Mouse (Mus musculus): ENCODE results near the gene Tas2r122. TPM values are rescaled to one million over a fixed set of nuclear protein-coding genes. Genes with fewer than 3 reads are reported as not detected.
"Not testable (repeated sequence)": the region's sequence is repeated elsewhere in the genome, so short reads cannot be mapped to it uniquely, and the experiment has no call there.

The Tas2r122 gene
- not detected in 2 replicates for polyA plus RNA-seq (2012; rRNA removed)

DNA sequence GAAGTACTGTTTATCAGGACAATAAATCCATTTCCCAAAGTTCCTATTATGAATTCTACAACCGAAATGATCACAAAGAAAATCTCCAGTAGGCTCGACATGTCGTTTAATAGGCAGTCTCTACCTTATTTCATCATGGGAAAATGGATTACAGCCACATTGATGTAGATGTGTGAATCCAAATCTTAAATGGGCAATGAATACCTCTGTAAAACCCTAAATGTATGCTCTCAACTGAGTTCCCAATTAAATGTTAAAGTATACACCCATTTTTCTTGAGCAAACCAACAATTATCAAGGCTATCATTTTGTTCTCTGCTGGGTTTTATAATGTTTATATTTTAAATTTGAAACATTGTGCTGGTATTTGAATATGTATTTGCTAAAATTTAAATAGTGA is at the start of gene Tas2r122:
TSS of gene Tas2r122 (minus strand) at position 101 of the 400 bp plus-strand sequence.
- WGBS = 85% methylated on average over 3 of the region's 3 CpGs
- H3K4me3 ChIP-seq (ENCODE audit: control insufficient read depth, insufficient read depth, low read length) = no peak within 1 kb of the TSS
- TF ChIP-seq CTCF (IDR thresholded peaks at IDR 0.05; ENCODE audit: borderline replicate concordance, control insufficient read depth, extremely low read depth, insufficient read depth, low read length, poor library complexity) (no peak), POLR2A (IDR thresholded peaks at IDR 0.05; ENCODE audit: control insufficient read depth, extremely low read depth, insufficient read depth, low read length, poor library complexity) (no peak)
- H3K4me1 ChIP-seq (replicated peaks; ENCODE audit: control insufficient read depth, insufficient read depth, low read length) = no peaks in the 10 kb centered on the region
- no peaks in the 10 kb centered on the region for H3K36me3 ChIP-seq (ENCODE audit: control insufficient read depth, insufficient read depth, low read length)
- H3K27ac ChIP-seq (ENCODE audit: control insufficient read depth, insufficient read depth, low read length) = no peak within 1 kb of the TSS
- no peak for DNase-seq
- H3K27me3 ChIP-seq (ENCODE audit: control insufficient read depth, insufficient read depth, low read length) = no peaks in the 10 kb centered on the region

DNA sequence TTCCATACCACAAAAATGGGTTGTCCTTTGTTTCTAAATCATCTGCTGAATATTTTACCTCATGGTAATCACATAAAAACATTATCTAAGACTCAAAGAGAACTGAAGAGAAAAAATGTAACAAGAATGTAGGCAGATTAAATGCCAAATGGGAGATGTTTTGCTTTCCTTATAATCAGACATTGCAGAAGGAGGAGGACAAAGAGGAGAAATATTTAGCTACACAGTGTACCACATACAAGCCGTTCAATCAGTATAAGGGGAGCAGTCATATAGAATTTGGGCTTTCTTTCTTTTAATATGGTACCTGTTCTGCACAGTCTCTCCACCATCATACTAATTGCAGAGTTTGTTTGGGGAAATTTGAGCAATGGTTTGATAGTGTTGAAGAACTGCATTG is 42.7 kb upstream of the Tas2r122 start, which contains the start of gene Tas2r124:
TSS of gene Tas2r124 (plus strand) at position 301 of the 400 bp plus-strand sequence.
- no peaks in the 10 kb centered on the region for H3K27me3 ChIP-seq (ENCODE audit: control insufficient read depth, insufficient read depth, low read length)
- H3K4me3 ChIP-seq (ENCODE audit: control insufficient read depth, insufficient read depth, low read length) = no peak within 1 kb of the TSS
- H3K27ac ChIP-seq (ENCODE audit: control insufficient read depth, insufficient read depth, low read length) = no peak within 1 kb of the TSS
- 89% methylated on average over 1 of the region's 1 CpGs for WGBS
- H3K4me1 ChIP-seq (replicated peaks; ENCODE audit: control insufficient read depth, insufficient read depth, low read length) = no peaks in the 10 kb centered on the region
- no peak for DNase-seq
- H3K36me3 ChIP-seq (ENCODE audit: control insufficient read depth, insufficient read depth, low read length) = no peaks in the 10 kb centered on the region
- TF ChIP-seq CTCF (IDR thresholded peaks at IDR 0.05; ENCODE audit: borderline replicate concordance, control insufficient read depth, extremely low read depth, insufficient read depth, low read length, poor library complexity) (no peak), POLR2A (IDR thresholded peaks at IDR 0.05; ENCODE audit: control insufficient read depth, extremely low read depth, insufficient read depth, low read length, poor library complexity) (no peak)

DNA sequence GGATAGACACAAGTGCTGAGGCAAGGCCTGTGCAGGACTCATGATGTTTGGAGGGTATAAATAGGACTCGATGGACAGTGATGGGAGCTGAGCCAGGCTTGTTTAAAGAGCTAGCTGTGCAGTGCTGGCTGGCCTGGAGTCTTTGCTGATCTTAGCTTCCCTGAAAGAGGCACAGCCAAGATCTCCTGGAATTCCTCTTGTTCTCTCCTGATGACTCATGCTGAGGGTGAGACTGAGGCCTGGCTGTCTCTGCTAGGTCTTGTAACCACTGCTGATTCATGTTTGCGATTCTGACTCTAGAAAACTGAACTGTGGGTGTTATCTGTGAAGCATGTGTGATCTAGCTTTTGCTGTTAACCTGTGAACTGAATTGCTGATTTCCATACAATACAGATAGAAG is 38.5 kb upstream of the Tas2r122 start:
- no peak for TF ChIP-seq POLR2A (IDR thresholded peaks at IDR 0.05; ENCODE audit: control insufficient read depth, extremely low read depth, insufficient read depth, low read length, poor library complexity)
- no peak for TF ChIP-seq CTCF (IDR thresholded peaks at IDR 0.05; ENCODE audit: borderline replicate concordance, control insufficient read depth, extremely low read depth, insufficient read depth, low read length, poor library complexity)

DNA sequence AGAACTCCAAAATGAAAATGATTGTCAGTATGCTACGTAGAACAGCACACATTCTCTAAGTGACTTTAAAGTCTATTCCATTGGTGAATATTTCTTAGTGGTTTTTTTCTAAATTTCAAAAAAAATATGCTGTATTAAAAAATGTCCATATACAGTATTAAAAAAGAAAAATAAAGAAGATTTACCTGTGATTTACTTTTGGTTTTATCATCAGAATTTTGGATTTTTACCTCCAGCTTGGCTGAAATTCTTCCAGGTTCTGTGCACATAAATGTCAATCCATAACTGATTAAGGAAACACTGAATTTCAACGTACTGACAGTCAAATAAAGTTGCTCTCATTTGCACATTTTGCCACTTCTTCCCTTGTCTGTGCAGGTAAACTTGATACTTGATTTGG is 26.2 kb upstream of the Tas2r122 start, which contains the start of gene Tas2r115:
TSS of gene Tas2r115 (minus strand) at position 101 of the 400 bp plus-strand sequence.
- Histone ChIP-seq H3K4me1 (replicated peaks; ENCODE audit: control insufficient read depth, insufficient read depth, low read length) (no peaks in the 10 kb centered on the region), H3K36me3 (ENCODE audit: control insufficient read depth, insufficient read depth, low read length) (no peaks in the 10 kb centered on the region), H3K27me3 (ENCODE audit: control insufficient read depth, insufficient read depth, low read length) (no peaks in the 10 kb centered on the region), H3K4me3 (ENCODE audit: control insufficient read depth, insufficient read depth, low read length) (no peak within 1 kb of the TSS), H3K27ac (ENCODE audit: control insufficient read depth, insufficient read depth, low read length) (no peak within 1 kb of the TSS)
- DNase-seq = no peak
- TF ChIP-seq CTCF (IDR thresholded peaks at IDR 0.05; ENCODE audit: borderline replicate concordance, control insufficient read depth, extremely low read depth, insufficient read depth, low read length, poor library complexity) (no peak), POLR2A (IDR thresholded peaks at IDR 0.05; ENCODE audit: control insufficient read depth, extremely low read depth, insufficient read depth, low read length, poor library complexity) (no peak)
- 76% methylated on average over 2 of the region's 2 CpGs for WGBS

More for the DNA sequence above, 38.5 kb upstream of the Tas2r122 start:
- H3K27me3 ChIP-seq (ENCODE audit: control insufficient read depth, insufficient read depth, low read length) = no peaks in the 10 kb centered on the region
- no peak overlapping the region for H3K27ac ChIP-seq (ENCODE audit: control insufficient read depth, insufficient read depth, low read length)
- H3K4me3 ChIP-seq (ENCODE audit: control insufficient read depth, insufficient read depth, low read length) = no peak overlapping the region
- no peaks in the 10 kb centered on the region for H3K4me1 ChIP-seq (replicated peaks; ENCODE audit: control insufficient read depth, insufficient read depth, low read length)
- no peak for DNase-seq
- no peaks in the 10 kb centered on the region for H3K36me3 ChIP-seq (ENCODE audit: control insufficient read depth, insufficient read depth, low read length)
- 92% methylated on average over 2 of the region's 2 CpGs for WGBS

DNA sequence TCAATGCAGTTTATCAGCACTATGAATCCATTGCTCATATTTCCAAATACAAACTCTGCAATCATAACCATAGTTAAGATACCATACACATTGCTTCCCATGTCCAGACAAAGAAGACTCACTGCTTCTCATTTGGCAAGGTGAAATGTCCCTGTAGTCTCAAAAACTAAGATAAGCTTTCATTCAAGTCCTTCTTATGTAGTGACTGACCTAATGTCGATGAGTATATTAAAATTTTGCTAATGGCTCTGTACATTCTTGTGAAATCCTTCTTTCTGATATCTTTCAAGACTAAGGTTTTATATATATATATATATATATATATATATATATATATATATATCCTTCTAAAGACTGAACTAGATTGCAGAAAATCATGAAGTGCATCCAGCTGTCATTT is 10.8 kb downstream of the Tas2r122 start, which contains the start of gene Tas2r121:
TSS of gene Tas2r121 (minus strand) at position 101 of the 400 bp plus-strand sequence.
- no peaks in the 10 kb centered on the region for H3K27me3 ChIP-seq (ENCODE audit: control insufficient read depth, insufficient read depth, low read length)
- no peak for DNase-seq
- TF ChIP-seq CTCF (IDR thresholded peaks at IDR 0.05; ENCODE audit: borderline replicate concordance, control insufficient read depth, extremely low read depth, insufficient read depth, low read length, poor library complexity) (no peak), POLR2A (IDR thresholded peaks at IDR 0.05; ENCODE audit: control insufficient read depth, extremely low read depth, insufficient read depth, low read length, poor library complexity) (no peak)
- WGBS = 84% methylated on average over 1 of the region's 1 CpGs
- H3K4me1 ChIP-seq (replicated peaks; ENCODE audit: control insufficient read depth, insufficient read depth, low read length) = no peaks in the 10 kb centered on the region
- no peak within 1 kb of the TSS for H3K4me3 ChIP-seq (ENCODE audit: control insufficient read depth, insufficient read depth, low read length)
- H3K36me3 ChIP-seq (ENCODE audit: control insufficient read depth, insufficient read depth, low read length) = no peaks in the 10 kb centered on the region
- H3K27ac ChIP-seq (ENCODE audit: control insufficient read depth, insufficient read depth, low read length) = no peak within 1 kb of the TSS

DNA sequence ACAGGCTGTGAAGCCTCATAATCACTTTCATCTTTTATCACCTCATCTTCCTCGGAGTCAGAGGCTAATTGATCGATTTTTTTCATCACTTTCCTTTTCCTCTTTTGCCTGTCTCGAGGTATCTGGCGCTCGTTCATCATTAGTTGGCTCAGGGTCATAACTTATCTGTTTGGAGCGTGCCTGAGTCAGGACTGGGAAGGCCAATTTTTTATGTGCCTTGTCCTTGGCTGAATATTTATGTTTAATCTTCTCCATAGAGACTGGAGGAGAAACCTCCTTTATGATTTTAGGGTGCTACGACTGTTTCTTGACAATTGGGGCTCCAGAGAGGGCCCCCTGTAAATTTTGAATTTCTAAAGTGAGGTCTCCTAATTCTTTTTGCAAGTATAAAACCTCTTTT is 20.1 kb downstream of the Tas2r122 start:
- 86% methylated on average over 7 of the region's 7 CpGs for WGBS
- H3K4me1 ChIP-seq (replicated peaks; ENCODE audit: control insufficient read depth, insufficient read depth, low read length); H3K36me3 ChIP-seq (ENCODE audit: control insufficient read depth, insufficient read depth, low read length); H3K27me3 ChIP-seq (ENCODE audit: control insufficient read depth, insufficient read depth, low read length); H3K27ac ChIP-seq (ENCODE audit: control insufficient read depth, insufficient read depth, low read length); H3K4me3 ChIP-seq (ENCODE audit: control insufficient read depth, insufficient read depth, low read length); DNase-seq: not testable (repeated sequence)

Other genes starting within 250 kb of the Tas2r122 start
- 0.15 TPM in 1 of 2 replicates, not detected in the other for gene Prh1, start 142.1 kb downstream of the Tas2r122 start, polyA plus RNA-seq (2012; rRNA removed)
- not detected in 2 replicates for gene Prp2, start 116.0 kb downstream of the Tas2r122 start, polyA plus RNA-seq (2012; rRNA removed)
- gene A630073D07Rik, start 60.4 kb downstream of the Tas2r122 start, polyA plus RNA-seq (2012; rRNA removed) = 0.36 TPM in 1 of 2 replicates, not detected in the other
- not detected in 2 replicates for gene Tas2r120, start 55.0 kb downstream of the Tas2r122 start, polyA plus RNA-seq (2012; rRNA removed)
- gene Tas2r121, start 10.9 kb downstream of the Tas2r122 start, polyA plus RNA-seq (2012; rRNA removed) = not detected in 2 replicates
- not detected in 2 replicates for gene Tas2r115, start 26.1 kb upstream of the Tas2r122 start, polyA plus RNA-seq (2012; rRNA removed)
- gene Tas2r124, start 42.8 kb upstream of the Tas2r122 start, polyA plus RNA-seq (2012; rRNA removed) = not detected in 2 replicates
- gene Tas2r102, start 50.2 kb upstream of the Tas2r122 start, polyA plus RNA-seq (2012; rRNA removed) = not detected in 2 replicates
- not detected in 2 replicates for gene Tas2r136, start 66.2 kb upstream of the Tas2r122 start, polyA plus RNA-seq (2012; rRNA removed)
- gene Tas2r117, start 90.9 kb upstream of the Tas2r122 start, polyA plus RNA-seq (2012; rRNA removed) = 0.11 TPM in 1 of 2 replicates, not detected in the other
- not detected in 2 replicates for gene Tas2r123, start 135.2 kb upstream of the Tas2r122 start, polyA plus RNA-seq (2012; rRNA removed)
- gene Tas2r116, start 143.5 kb upstream of the Tas2r122 start, polyA plus RNA-seq (2012; rRNA removed) = not detected in 2 replicates
- gene Tas2r110, start 156.1 kb upstream of the Tas2r122 start, polyA plus RNA-seq (2012; rRNA removed) = not detected in 2 replicates
- not detected in 2 replicates for gene Tas2r113, start 181.1 kb upstream of the Tas2r122 start, polyA plus RNA-seq (2012; rRNA removed)
- gene Tas2r125, start 197.7 kb upstream of the Tas2r122 start, polyA plus RNA-seq (2012; rRNA removed) = not detected in 2 replicates
- gene Tas2r129, start 239.2 kb upstream of the Tas2r122 start, polyA plus RNA-seq (2012; rRNA removed) = not detected in 2 replicates
- gene Tas2r131, start 246.0 kb upstream of the Tas2r122 start, polyA plus RNA-seq (2012; rRNA removed) = not detected in 2 replicates

Measured in thymus, adult 2 months (tissue).